Mouse (Mus musculus) frontal cortex, postnatal 10 days (tissue): ENCODE data around the gene Ckap5.
A peak's percentile ranks its signal among the peaks of the same experiment; 100 is the strongest.
"Not testable (repeated sequence)": the region's sequence is repeated elsewhere in the genome, so short reads cannot be mapped to it uniquely, and the experiment has no call there.

Experiments
- DNase-seq, 2 experiments: peaks; one replicate each; pipeline ENCODE4 v3.0.0; 2022; ENCODE audit warnings: low spot score in 2 of 2, mixed read lengths in 1 of 2

Gene Ckap5

GRCm38 (mm10) chr2:91526294-91527146 lies at the start of gene Ckap5:
Gene Ckap5, plus strand, starts transcription at chr2:91526762.
- peak; percentile 90 to 93 for DNase-seq

- no peak for DNase-seq
Observed at GRCm38 (mm10) chr2:91476841-91477240, 49.7 kb upstream of the Ckap5 start.

- DNase-seq, result no peak
Observed at GRCm38 (mm10) chr2:91480399-91480801, 46.2 kb upstream of the Ckap5 start.

GRCm38 (mm10) chr2:91480805-91481514 lies 45.6 kb upstream of the Ckap5 start:
- peak in 1 of 2 experiments; percentile 42 for DNase-seq

GRCm38 (mm10) chr2:91484698-91485097 lies 41.9 kb upstream of the Ckap5 start:
- no peak for DNase-seq

GRCm38 (mm10) chr2:91485256-91485655 lies 41.3 kb upstream of the Ckap5 start:
- DNase-seq, result no peak

GRCm38 (mm10) chr2:91487295-91487694 lies 39.3 kb upstream of the Ckap5 start:
- not testable (repeated sequence) for DNase-seq

GRCm38 (mm10) chr2:91492071-91492635 lies 34.4 kb upstream of the Ckap5 start:
- DNase-seq, result no peak

- DNase-seq, result no peak
Observed at GRCm38 (mm10) chr2:91493981-91494380, 32.6 kb upstream of the Ckap5 start.

GRCm38 (mm10) chr2:91498093-91498719 lies 28.4 kb upstream of the Ckap5 start:
- DNase-seq, result no peak

- no peak for DNase-seq
Observed at GRCm38 (mm10) chr2:91508076-91508475, 18.5 kb upstream of the Ckap5 start.

- DNase-seq, result no peak
Observed at GRCm38 (mm10) chr2:91517186-91517585, 9.4 kb upstream of the Ckap5 start.

GRCm38 (mm10) chr2:91527147-91527486 lies 555 bp downstream of the Ckap5 start:
- DNase-seq, result peak in 1 of 2 experiments; percentile 30

- DNase-seq, result peak; percentile 49 to 68
Observed at GRCm38 (mm10) chr2:91537588-91538205, 11.1 kb downstream of the Ckap5 start.

GRCm38 (mm10) chr2:91568125-91568524 lies 41.6 kb downstream of the Ckap5 start:
- DNase-seq, result no peak

- DNase-seq, result peak in 1 of 2 experiments; percentile 8
Observed at GRCm38 (mm10) chr2:91580894-91581293, 54.3 kb downstream of the Ckap5 start.

GRCm38 (mm10) chr2:91586242-91586641 lies 59.7 kb downstream of the Ckap5 start:
- DNase-seq, result no peak

- no peak for DNase-seq
Observed at GRCm38 (mm10) chr2:91600475-91600874, 73.9 kb downstream of the Ckap5 start.

- DNase-seq, result no peak
Observed at GRCm38 (mm10) chr2:91602389-91602788, 75.8 kb downstream of the Ckap5 start.

- DNase-seq, result not testable (repeated sequence)
Observed at GRCm38 (mm10) chr2:91609370-91609769, 82.8 kb downstream of the Ckap5 start.

GRCm38 (mm10) chr2:91622356-91622755 lies 95.8 kb downstream of the Ckap5 start:
- DNase-seq, result no peak

GRCm38 (mm10) chr2:91623366-91623765 lies 96.8 kb downstream of the Ckap5 start:
- DNase-seq, result not testable (repeated sequence)
